Mouse (Mus musculus) Patski (cell line): ENCODE data around the gene Hoxb5. TPM values are rescaled to one million over a fixed set of nuclear protein-coding genes. Genes with fewer than 3 reads are reported as not detected.

Source experiments
- ATAC-seq: fragments of 100-300 bp; one replicate; pipeline ENCODE4 v1.8.0; 2021
- CTCF ChIA-PET: fragments of 350-600 bp; sonication (Branson Sonifier 250); formaldehyde crosslinking; loops from one replicate; lab custom pipeline; 2022; ENCODE audit warnings: inconsistent platforms; lab: Charles Lee
- POLR2A ChIA-PET: fragments of 350-600 bp; sonication (Branson Sonifier 250); formaldehyde crosslinking; loops from one replicate; lab custom pipeline; 2022; ENCODE audit warnings: antibody characterized with exemption, inconsistent platforms; lab: Charles Lee
- DNase-seq: peaks from one replicate; pipeline ENCODE4 v3.0.0-alpha.2; 2011; ENCODE audit warnings: low read depth, low spot score
- H3K27me3 ChIP-seq: fragments of 371-371 bp; one replicate; pipeline ENCODE4 v1.5.1; 2021
- CTCF ChIP-seq: fragments of 100-300 bp; IDR thresholded peaks from one replicate; pipeline ENCODE4 v1.5.1; 2021
- in situ Hi-C: fragments of 300-500 bp; cut with MboI; formaldehyde crosslinking; loops from 3 replicates; pipeline ENCODE4 v1.11.1; 2018; ENCODE audit warnings: low pct_unique_long_range_greater_than_20kb, mixed read lengths
- polyA plus RNA-seq: library from polyadenylated mRNA; unstranded; gene quantifications from one replicate; pipeline ENCODE4 v1.2.3, GENCODE M21; 2021

Hoxb5 gene
- polyA plus RNA-seq, 1 experiment from 2014 or later = 24.4 TPM

- peak; percentile 22 for ATAC-seq
These were observed 41.7 kb upstream of the Hoxb5 start for GRCm38 (mm10) chr11:96261323-96261890.

GRCm38 (mm10) chr11:96262262-96262830 is 40.8 kb upstream of the Hoxb5 start:
- CTCF ChIA-PET = interaction anchor here (1.3 to 1.9 kb wide), 3 partner anchors 9 to 478 kb away, joined by 3 to 7 read pairs (median 5); partner anchors contain the start of gene Hoxb9
- POLR2A ChIA-PET = interaction anchor here (0.7 to 1.8 kb wide), 4 partner anchors 10 to 478 kb away, joined by 3 to 8 read pairs (median 4); no protein-coding TSS in a partner anchor
- DNase-seq = no peak
- in situ Hi-C loops = loop anchor here (25.0 kb wide), 1 partner anchor 1175 kb away; the partner anchor contains the start of gene Itga3
- ATAC-seq = no peak
- TF ChIP-seq CTCF = no peak
- no peaks in the 10 kb centered on the region for H3K27me3 ChIP-seq

More at GRCm38 (mm10) chr11:96261323-96261890, 41.7 kb upstream of the Hoxb5 start:
- no peak for DNase-seq
- POLR2A ChIA-PET = interaction anchor here (0.6 to 1.5 kb wide), 9 partner anchors 11 to 221 kb away, joined by 3 to 5 read pairs (median 3); no protein-coding TSS in a partner anchor
- in situ Hi-C loops = loop anchor here (25.0 kb wide), 1 partner anchor 1174 kb away; the partner anchor contains the start of gene Itga3
- CTCF ChIA-PET = interaction anchor here (1.0 to 1.9 kb wide), 6 partner anchors 10 to 479 kb away, joined by 3 to 7 read pairs (median 3); partner anchors contain the start of gene Hoxb9
- TF ChIP-seq CTCF = peak; percentile 99
- no peaks in the 10 kb centered on the region for H3K27me3 ChIP-seq

GRCm38 (mm10) chr11:96263636-96264389 is 39.3 kb upstream of the Hoxb5 start:
- POLR2A ChIA-PET = interaction anchor here (0.6 to 1.8 kb wide), 2 partner anchors 11 to 82 kb away, joined by 5 to 8 read pairs; no protein-coding TSS in a partner anchor
- in situ Hi-C loops = loop anchor here (25.0 kb wide), 1 partner anchor 1177 kb away; the partner anchor contains the start of gene Itga3
- DNase-seq (no peak), ATAC-seq (no peak)
- no peak for TF ChIP-seq CTCF
- CTCF ChIA-PET = no interaction called here
- no peaks in the 10 kb centered on the region for H3K27me3 ChIP-seq

GRCm38 (mm10) chr11:96264390-96265020 is 38.6 kb upstream of the Hoxb5 start:
- TF ChIP-seq CTCF = no peak
- in situ Hi-C loops = loop anchor here (25.0 kb wide), 1 partner anchor 1177 kb away; the partner anchor contains the start of gene Itga3
- ChIA-PET POLR2A (interaction anchor here (1.0 kb wide), 1 partner anchor 11 kb away, joined by 3 read pairs; no protein-coding TSS in a partner anchor), CTCF (no interaction called here)
- H3K27me3 ChIP-seq = no peaks in the 10 kb centered on the region
- ATAC-seq (no peak), DNase-seq (no peak)

GRCm38 (mm10) chr11:96265954-96266353 is 37.2 kb upstream of the Hoxb5 start:
- TF ChIP-seq CTCF = no peak
- ATAC-seq (no peak), DNase-seq (no peak)
- no peaks in the 10 kb centered on the region for H3K27me3 ChIP-seq
- in situ Hi-C loops = loop anchor here (25.0 kb wide), 1 partner anchor 1179 kb away; the partner anchor contains the start of gene Itga3
- CTCF ChIA-PET = no interaction called here
- POLR2A ChIA-PET = no interaction called here

- H3K27me3 ChIP-seq = no peaks in the 10 kb centered on the region
- no peak for TF ChIP-seq CTCF
- in situ Hi-C loops = loop anchor here (25.0 kb wide), 1 partner anchor 1180 kb away; the partner anchor contains the start of gene Itga3
- CTCF ChIA-PET = interaction anchor here (0.6 to 1.2 kb wide), 3 partner anchors 11 to 168 kb away, joined by 3 read pairs; no protein-coding TSS in a partner anchor
- ATAC-seq (no peak), DNase-seq (no peak)
- POLR2A ChIA-PET = interaction anchor here (0.9 to 42.9 kb wide), 3 partner anchors 13 to 35 kb away, joined by 3 to 1274 read pairs (median 3); partner anchors contain the start of genes Hoxb4, Hoxb5, Hoxb6 and Hoxb7
These were observed 35.9 kb upstream of the Hoxb5 start for GRCm38 (mm10) chr11:96267021-96267920.

- no peaks in the 10 kb centered on the region for H3K27me3 ChIP-seq
- ATAC-seq (no peak), DNase-seq (no peak)
- in situ Hi-C loops = loop anchor here (25.0 kb wide), 1 partner anchor 1181 kb away; the partner anchor contains the start of gene Itga3
- ChIA-PET POLR2A (interaction anchor here (0.8 to 42.9 kb wide), 5 partner anchors 14 to 34 kb away, joined by 3 to 1274 read pairs (median 3); partner anchors contain the start of genes Hoxb4, Hoxb5, Hoxb6 and Hoxb7), CTCF (interaction anchor here (0.6 to 1.2 kb wide), 6 partner anchors 10 to 169 kb away, joined by 3 read pairs; no protein-coding TSS in a partner anchor)
- TF ChIP-seq CTCF = no peak
These were observed 34.9 kb upstream of the Hoxb5 start for GRCm38 (mm10) chr11:96268031-96268745.

GRCm38 (mm10) chr11:96269869-96270268 is 33.3 kb upstream of the Hoxb5 start:
- ATAC-seq = peak; percentile 36
- ChIA-PET POLR2A (interaction anchor here (0.8 to 42.9 kb wide), 2 partner anchors 18 to 32 kb away, joined by 4 to 1274 read pairs; partner anchors contain the start of genes Hoxb4, Hoxb5, Hoxb6 and Hoxb7), CTCF (interaction anchor here (2.2 kb wide), 1 partner anchor 8 kb away, joined by 7 read pairs; no protein-coding TSS in a partner anchor)
- TF ChIP-seq CTCF = no peak
- H3K27me3 ChIP-seq = no peaks in the 10 kb centered on the region
- in situ Hi-C loops = loop anchor here (25.0 kb wide), 1 partner anchor 1183 kb away; the partner anchor contains the start of gene Itga3
- DNase-seq = no peak
